Mouse (Mus musculus) olfactory bulb, adult 2 months (tissue): ENCODE measurements around the gene Tcp1. TPM values are rescaled to one million over a fixed set of nuclear protein-coding genes. Genes with fewer than 3 reads are reported as not detected.
"Not testable (repeated sequence)": the region's sequence is repeated elsewhere in the genome, so short reads cannot be mapped to it uniquely, and the experiment has no call there.

Source experiments
- H3K27ac ChIP-seq: fragments of 200-500 bp; 2 replicates; pipeline ENCODE4 v1.5.1; 2012; ENCODE audit warnings: low read depth, low read length; ENCODE audit not compliant: insufficient read depth
- H3K4me1 ChIP-seq: fragments of 200-500 bp; 2 replicates; pipeline ENCODE4 v1.6.1; 2012; ENCODE audit warnings: low read length; ENCODE audit not compliant: control insufficient read depth, insufficient read depth
- H3K4me3 ChIP-seq: fragments of 200-500 bp; 2 replicates; pipeline ENCODE4 v1.5.1; 2012; ENCODE audit warnings: mild to moderate bottlenecking, low read depth, low read length, moderate library complexity; ENCODE audit not compliant: insufficient read depth
- CTCF ChIP-seq: fragments of 200-500 bp; IDR thresholded peaks from 2 replicates; pipeline ENCODE4 v1.5.1; 2012; ENCODE audit warnings: low read depth, mild to moderate bottlenecking, low read length, moderate library complexity; ENCODE audit not compliant: insufficient read depth
- POLR2A ChIP-seq: fragments of 200-500 bp; IDR thresholded peaks from 2 replicates; pipeline ENCODE4 v1.6.1; 2012; ENCODE audit warnings: mild to moderate bottlenecking, low read depth, low read length, moderate library complexity; ENCODE audit not compliant: insufficient read depth
- WGBS: fragments of 180-500 bp; shearing (Covaris S2); methylation state at CpG from one replicate; pipeline ENCODE4 v1.1.7; 2018; 5-methylcytosine and 5-hydroxymethylcytosine counted together
- polyA plus RNA-seq: library from polyadenylated mRNA; stranded (reverse); fragments of >200 nt; gene quantifications from 2 replicates; pipeline ENCODE4 v1.2.4, GENCODE M21; 2012; ENCODE audit warnings: low replicate concordance; ENCODE audit not compliant: missing spikeins, insufficient read depth, insufficient read length

Gene Tcp1
- polyA plus RNA-seq, 1 experiment: not detected

- Histone ChIP-seq H3K27ac (no peak overlapping the region), H3K4me3 (no peak overlapping the region), H3K4me1 (no peaks in the 10 kb centered on the region)
- TF ChIP-seq CTCF (no peak), POLR2A (no peak)
- WGBS: 81% methylated on average over 15 of the region's 15 CpGs
Measured at GRCm38 (mm10) chr17:12887021-12887775, 28.3 kb upstream of the Tcp1 start.

- WGBS: 59% methylated on average over 4 of the region's 4 CpGs
- TF ChIP-seq CTCF: no peak
- no peak for TF ChIP-seq POLR2A
Measured at GRCm38 (mm10) chr17:12891054-12891453, 24.4 kb upstream of the Tcp1 start.

GRCm38 (mm10) chr17:12892033-12892432, 23.5 kb upstream of the Tcp1 start:
- no peaks in the 10 kb centered on the region for H3K4me1 ChIP-seq
- no peak overlapping the region for H3K4me3 ChIP-seq
- no peak overlapping the region for H3K27ac ChIP-seq
- no peak for TF ChIP-seq POLR2A
- TF ChIP-seq CTCF: no peak
- 93% methylated on average over 9 of the region's 9 CpGs for WGBS

More at GRCm38 (mm10) chr17:12891054-12891453, 24.4 kb upstream of the Tcp1 start:
- H3K4me1 ChIP-seq: no peaks in the 10 kb centered on the region
- no peak overlapping the region for H3K4me3 ChIP-seq
- H3K27ac ChIP-seq: no peak overlapping the region

GRCm38 (mm10) chr17:12897674-12898073, 17.8 kb upstream of the Tcp1 start:
- no peak overlapping the region for H3K27ac ChIP-seq
- TF ChIP-seq CTCF (no peak), POLR2A (no peak)
- peaks cover 2% of the 10 kb centered on the region; the same call in 1 of the 2 replicates for H3K4me1 ChIP-seq
- H3K4me3 ChIP-seq: no peak overlapping the region
- 82% methylated on average over 5 of the region's 5 CpGs for WGBS

- not testable (repeated sequence) for H3K27ac ChIP-seq, H3K4me1 ChIP-seq, H3K4me3 ChIP-seq
- 18% methylated on average over 2 of the region's 2 CpGs for WGBS
Measured at GRCm38 (mm10) chr17:12898607-12899006, 16.9 kb upstream of the Tcp1 start.

GRCm38 (mm10) chr17:12902291-12902690, 13.2 kb upstream of the Tcp1 start:
- Histone ChIP-seq H3K27ac (no peak overlapping the region), H3K4me1 (peaks cover 2% of the 10 kb centered on the region; the same call in 1 of the 2 replicates), H3K4me3 (no peak overlapping the region)
- over 99% methylated on average over 6 of the region's 6 CpGs for WGBS
- no peak for TF ChIP-seq POLR2A
- no peak for TF ChIP-seq CTCF

GRCm38 (mm10) chr17:12903372-12904333, 11.8 kb upstream of the Tcp1 start:
- Histone ChIP-seq H3K27ac (no peak overlapping the region), H3K4me3 (no peak overlapping the region), H3K4me1 (peaks cover 2% of the 10 kb centered on the region; the same call in 1 of the 2 replicates)
- WGBS: 44% methylated on average over 11 of the region's 12 CpGs
- no peak for TF ChIP-seq POLR2A
- TF ChIP-seq CTCF: no peak

GRCm38 (mm10) chr17:12904349-12904748, 11.2 kb upstream of the Tcp1 start:
- no peak overlapping the region for H3K4me3 ChIP-seq
- no peak overlapping the region for H3K27ac ChIP-seq
- no peaks in the 10 kb centered on the region for H3K4me1 ChIP-seq
- WGBS: 73% methylated on average over 1 of the region's 1 CpGs
- no peak for TF ChIP-seq CTCF
- no peak for TF ChIP-seq POLR2A

- 88% methylated on average over 4 of the region's 4 CpGs for WGBS
- no peaks in the 10 kb centered on the region for H3K4me1 ChIP-seq
- TF ChIP-seq POLR2A: no peak
- TF ChIP-seq CTCF: no peak
- no peak overlapping the region for H3K27ac ChIP-seq
- H3K4me3 ChIP-seq: no peak overlapping the region
Measured at GRCm38 (mm10) chr17:12905810-12906209, 9.7 kb upstream of the Tcp1 start.
